Mouse (Mus musculus) lung, postnatal 4 days (tissue): ENCODE results near the gene Sema4d.
"Not testable (repeated sequence)": the region's sequence is repeated elsewhere in the genome, so short reads cannot be mapped to it uniquely, and the experiment has no call there.

Source experiments
- DNase-seq, 2 experiments: peaks; one replicate each; pipeline ENCODE4 v3.0.0; 2021

Sema4d gene

DNA sequence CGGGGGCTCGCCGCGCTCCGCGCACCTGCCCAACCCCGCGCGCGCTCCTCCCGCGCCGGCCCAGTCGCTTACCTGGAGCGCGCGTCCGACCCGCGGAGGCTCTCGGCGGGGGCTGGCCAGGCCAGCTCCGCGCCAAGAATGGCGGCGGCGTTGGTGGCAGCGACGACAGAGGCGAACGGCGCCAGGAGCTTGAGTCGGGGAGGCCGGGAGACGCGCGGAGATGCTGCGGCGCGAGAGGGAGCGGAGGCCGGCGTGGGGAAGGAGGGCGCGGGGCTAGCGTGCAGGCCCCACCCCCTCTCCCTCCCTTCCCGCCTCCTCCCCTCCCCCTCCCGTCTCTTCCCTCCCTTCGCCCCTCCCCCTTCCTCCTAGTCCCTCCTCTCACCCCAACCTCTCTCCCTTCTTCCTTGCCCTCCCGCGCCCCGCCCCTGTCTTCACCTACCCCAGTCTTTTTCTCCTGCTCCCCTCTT is at the start of gene Sema4d:
Sema4d (minus strand) TSS at position 323 of the 467 bp plus-strand sequence.
- DNase-seq = peak; percentile 63 to 67

- no peak for DNase-seq
Observed at GRCm38 (mm10) chr13:51843298-51843697, 49.8 kb upstream of the Sema4d start.

- peak in 1 of 2 experiments; percentile 26 for DNase-seq
Observed at GRCm38 (mm10) chr13:51842773-51843172, 49.2 kb upstream of the Sema4d start.

- DNase-seq = no peak
Observed at GRCm38 (mm10) chr13:51842191-51842590, 48.6 kb upstream of the Sema4d start.

DNA sequence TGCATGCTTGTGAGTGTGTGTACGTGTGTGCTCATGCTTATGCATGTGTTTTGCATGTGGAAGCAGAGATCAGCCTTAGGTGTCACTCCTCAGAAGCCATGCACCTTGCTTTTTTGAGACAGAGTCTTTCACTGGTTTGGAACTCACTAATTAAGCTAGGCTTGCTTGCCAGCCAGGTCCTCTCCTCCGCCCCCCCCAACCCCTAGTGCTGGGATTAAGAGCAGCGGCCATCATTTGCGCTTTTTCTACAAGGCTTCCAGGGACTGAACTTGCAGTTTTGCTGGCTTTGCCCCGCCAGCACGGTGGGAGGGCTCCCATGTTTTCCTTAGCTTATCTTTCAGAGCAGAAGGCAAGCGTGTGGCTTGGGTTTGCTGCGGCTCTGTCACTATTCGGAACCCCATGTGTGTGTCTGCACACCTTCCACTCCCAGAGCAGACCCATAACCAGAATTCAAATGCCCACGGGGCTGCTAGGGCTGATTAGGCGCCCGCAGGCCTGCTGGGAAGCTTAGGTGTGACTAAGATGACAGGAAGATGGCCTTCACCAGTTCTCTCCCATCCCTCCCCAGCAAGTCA is 48.1 kb upstream of the Sema4d start:
- no peak for DNase-seq

GRCm38 (mm10) chr13:51840702-51841101 is 47.2 kb upstream of the Sema4d start:
- DNase-seq = no peak

DNA sequence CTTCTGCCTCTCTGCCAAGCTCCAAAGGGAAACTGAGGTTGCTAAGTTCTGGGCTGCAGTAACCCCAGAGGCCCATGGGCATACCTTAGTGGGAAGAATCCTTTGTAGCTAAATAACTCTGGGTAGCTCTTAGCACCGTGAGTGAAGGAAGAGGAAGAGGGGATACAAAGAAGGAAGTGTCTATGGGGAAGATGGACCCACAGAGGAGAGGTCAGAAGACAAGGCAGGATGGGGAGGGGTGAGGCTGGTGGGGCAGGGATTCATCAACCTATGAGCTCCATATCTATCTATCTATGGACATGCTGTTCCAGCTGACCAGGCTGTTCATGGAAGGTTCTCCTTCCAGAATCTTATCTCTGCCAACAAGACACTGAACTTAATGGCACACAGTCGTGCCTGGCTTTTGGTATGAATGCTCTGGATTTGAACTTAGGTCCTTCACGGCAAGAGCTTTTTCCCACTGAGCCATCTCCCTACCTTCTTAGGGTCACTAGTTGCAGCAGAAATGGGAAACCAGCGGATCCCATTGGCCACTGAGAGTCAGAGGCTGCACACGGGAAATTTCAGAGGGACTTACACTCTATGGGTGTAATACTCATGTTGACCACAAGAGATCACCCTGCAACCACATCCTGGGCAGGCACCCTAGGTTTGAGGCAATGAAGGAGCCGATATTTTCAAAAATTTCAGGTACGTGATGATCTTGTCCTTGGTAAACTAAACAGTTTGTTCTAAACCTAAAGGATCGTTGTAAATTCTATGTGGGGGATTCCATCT is 45.9 kb upstream of the Sema4d start:
- peak in 1 of 2 experiments; percentile 57 for DNase-seq

GRCm38 (mm10) chr13:51837402-51837801 is 43.9 kb upstream of the Sema4d start:
- no peak for DNase-seq

DNA sequence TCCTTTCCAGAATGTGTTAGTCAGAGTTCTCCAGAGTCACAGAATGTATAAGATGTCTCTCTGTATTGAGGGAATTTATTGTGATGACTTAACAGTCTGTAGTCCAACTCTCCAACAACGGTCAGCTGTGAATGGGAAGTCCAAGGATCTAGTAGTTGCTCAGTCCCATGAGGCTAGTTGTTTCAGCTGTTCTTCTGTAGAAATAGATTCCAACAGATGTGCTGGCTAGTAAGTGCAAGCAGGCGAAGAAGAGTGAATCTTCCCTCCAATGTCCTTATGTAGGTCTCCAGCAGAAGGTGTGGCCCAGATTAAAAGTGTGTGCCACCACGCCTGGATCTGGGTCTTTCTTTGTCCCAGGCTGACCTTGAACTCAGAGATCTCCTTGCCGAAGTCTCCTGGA is 41.7 kb upstream of the Sema4d start:
- DNase-seq = not testable (repeated sequence)

GRCm38 (mm10) chr13:51834520-51834919 is 41.0 kb upstream of the Sema4d start:
- no peak for DNase-seq

- peak in 1 of 2 experiments; percentile 34 for DNase-seq
Observed at GRCm38 (mm10) chr13:51834024-51834423, 40.5 kb upstream of the Sema4d start.

DNA sequence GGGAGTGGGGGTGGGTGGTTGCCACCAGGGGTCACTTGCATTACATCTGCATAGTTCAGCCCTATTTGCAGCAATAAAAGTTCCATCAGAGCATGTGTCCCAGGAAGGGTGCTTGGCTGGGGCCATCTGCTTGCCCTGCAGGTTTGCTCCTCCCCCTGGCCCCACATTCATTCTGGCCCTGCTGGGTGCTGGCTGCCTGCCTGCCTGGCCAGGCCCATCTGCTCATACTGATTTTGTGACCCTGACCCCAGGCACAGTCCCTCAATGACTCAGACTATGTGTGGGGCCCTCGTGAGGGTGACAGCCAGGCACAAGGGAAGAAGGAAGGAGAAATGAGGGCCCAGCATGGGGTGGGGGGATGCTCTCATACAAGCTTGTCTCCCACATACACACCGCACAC is 40.1 kb upstream of the Sema4d start:
- peak in 1 of 2 experiments; percentile 58 for DNase-seq

GRCm38 (mm10) chr13:51832491-51832890 is 38.9 kb upstream of the Sema4d start:
- DNase-seq = no peak

DNA sequence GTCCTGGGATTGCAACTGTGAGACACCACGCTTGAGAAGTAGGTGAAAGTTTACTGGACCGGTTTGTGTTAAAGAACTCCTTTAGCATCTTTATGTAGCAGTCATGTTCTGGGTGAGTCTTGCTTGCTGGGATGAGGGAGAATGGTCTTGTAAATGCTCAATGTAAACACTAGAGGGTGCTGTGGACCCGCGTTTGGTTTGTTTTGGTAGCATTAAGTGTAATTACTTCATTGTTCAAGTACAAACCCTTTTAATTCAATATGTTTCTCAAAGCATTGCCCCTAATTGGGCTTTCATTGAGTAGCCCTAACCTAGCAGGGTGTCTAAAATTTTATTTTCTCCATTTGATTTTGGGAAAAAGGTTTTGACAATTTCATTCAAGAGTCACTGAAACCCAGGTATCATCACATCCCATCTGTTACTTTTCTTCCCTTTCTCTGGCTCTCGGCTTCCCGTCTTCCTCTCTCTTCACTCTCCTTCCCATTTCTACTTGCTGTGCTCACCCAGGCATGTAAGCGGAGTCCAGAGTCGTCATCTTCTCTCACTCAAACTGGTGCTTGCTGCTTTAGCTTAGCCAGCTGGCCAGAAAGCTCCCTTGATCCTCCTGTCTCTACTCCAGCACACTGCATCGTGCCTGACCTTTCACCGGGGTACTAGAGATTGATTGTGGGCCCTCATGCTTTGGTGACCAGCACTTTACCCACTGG is 37.4 kb upstream of the Sema4d start:
- peak in 1 of 2 experiments; percentile 60 for DNase-seq

DNA sequence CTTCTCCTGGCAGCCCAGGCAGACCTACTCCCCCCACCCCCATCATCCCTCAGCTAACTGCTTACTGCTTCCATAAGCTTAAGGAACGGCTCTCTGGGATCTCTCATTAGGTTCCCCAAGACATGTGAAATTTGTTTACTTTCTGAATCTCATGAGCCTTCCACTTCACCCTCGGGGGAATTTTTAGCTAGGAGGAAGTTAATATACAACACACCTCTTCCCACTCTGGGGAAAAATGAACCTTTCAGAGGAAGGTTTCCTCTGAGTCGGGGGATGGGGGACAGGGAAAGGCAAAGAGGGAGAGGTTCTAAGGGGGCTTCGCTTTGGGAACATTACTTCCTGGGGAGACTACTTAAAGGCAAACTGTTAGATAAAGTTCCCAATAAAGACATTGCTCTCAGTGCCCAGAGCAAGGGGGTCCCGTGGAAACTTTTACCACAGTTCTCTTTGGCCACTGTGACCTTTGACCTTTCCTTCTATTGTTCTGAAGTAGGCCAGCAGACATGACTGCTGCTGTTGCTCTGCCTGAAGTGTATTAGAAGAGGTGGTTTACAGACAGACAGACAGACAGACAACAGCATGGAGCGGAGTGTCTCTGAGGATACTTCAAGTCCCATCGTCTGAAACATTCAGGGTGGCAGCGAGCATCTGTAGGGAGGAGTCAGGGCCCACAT is 30.4 kb upstream of the Sema4d start:
- DNase-seq = no peak

DNA sequence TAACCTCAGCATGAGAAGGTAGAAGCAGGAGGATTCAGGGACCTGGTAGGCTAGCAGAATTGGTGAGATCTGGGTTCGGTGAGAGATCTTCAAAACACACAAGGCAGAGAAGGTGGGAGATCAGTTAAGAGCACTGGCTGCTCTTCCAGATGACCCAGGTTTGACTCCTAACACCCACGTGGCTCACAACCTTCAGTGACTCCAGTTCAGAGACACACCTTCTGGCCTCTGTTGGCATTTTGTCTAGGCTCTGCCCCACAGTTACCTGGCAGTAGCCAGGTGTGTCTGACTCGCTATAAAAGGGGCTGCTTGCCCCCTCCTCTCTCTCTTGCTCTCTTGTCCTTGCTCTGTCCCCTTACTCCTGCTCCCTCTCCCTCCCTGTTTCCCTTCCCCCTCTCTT is 28.4 kb upstream of the Sema4d start:
- no peak for DNase-seq

- no peak for DNase-seq
Observed at GRCm38 (mm10) chr13:51819351-51819750, 25.8 kb upstream of the Sema4d start.

DNA sequence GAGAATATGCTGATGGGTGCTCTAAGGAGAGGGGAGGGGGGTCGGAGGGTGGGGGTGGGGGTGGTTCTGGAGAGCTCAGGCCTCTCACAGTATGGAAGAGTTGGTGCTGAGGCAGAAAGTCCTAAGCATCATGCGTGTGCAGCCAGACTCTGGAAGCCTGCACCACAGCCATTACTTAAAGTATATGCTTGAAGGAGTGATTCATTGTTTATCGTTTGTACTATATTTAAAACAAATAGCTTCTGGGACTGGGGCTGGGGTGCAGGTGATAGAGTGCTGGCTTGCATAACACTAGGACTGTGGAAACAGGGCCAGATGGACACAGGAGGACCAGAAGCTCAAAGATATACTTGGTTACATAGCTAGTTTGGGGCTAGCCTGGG is 25.4 kb upstream of the Sema4d start:
- no peak for DNase-seq

GRCm38 (mm10) chr13:51818170-51818943 is 24.8 kb upstream of the Sema4d start:
- DNase-seq = no peak

DNA sequence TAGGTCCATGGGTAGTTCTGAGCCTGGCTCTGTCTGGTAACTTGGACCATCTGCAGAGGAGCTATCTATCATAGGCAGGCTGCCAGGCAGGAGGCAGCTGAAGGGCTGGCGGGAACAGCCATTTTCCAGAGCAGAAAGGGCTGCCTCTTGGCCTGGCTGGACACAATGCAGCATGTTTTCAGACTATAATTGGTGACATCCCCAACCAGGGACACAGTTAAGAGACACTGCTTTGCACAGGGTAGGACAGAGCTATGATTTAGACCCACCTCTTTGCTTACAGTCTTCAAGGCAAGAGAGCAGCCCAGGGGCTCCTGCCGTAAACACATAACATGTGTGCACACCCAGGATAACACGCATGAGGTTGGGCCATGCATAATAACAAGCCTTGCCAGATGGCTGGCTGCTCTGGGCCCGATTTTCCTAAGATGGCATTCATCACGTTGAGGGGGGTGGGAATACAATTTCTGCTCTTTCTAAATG is 23.1 kb upstream of the Sema4d start:
- DNase-seq = peak; percentile 39 to 56

- peak; percentile 59 to 62 for DNase-seq
Observed at GRCm38 (mm10) chr13:51815865-51816504, 22.4 kb upstream of the Sema4d start.

DNA sequence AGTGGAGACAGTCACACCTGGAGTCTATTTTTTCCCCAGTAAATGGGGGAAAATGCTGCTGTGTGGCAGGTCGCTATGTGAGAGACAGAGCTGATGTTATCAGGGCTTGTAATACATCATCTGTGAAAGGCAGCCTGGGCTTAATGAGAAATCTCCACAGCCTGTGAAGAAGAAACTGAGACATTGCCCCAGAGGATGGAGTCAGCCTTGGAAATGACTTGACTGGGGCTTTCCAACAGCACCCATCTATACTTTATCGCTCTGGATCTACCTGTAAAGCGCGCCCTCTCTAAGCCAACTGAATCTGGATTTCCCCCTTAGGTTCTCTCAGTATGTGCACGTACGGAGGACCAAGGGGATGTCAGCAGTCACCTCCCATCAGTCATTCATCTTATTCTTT is 21.1 kb upstream of the Sema4d start:
- DNase-seq = no peak
